ENCODE assay signal across 7 mouse cellular contexts in the genomic region with DNA sequence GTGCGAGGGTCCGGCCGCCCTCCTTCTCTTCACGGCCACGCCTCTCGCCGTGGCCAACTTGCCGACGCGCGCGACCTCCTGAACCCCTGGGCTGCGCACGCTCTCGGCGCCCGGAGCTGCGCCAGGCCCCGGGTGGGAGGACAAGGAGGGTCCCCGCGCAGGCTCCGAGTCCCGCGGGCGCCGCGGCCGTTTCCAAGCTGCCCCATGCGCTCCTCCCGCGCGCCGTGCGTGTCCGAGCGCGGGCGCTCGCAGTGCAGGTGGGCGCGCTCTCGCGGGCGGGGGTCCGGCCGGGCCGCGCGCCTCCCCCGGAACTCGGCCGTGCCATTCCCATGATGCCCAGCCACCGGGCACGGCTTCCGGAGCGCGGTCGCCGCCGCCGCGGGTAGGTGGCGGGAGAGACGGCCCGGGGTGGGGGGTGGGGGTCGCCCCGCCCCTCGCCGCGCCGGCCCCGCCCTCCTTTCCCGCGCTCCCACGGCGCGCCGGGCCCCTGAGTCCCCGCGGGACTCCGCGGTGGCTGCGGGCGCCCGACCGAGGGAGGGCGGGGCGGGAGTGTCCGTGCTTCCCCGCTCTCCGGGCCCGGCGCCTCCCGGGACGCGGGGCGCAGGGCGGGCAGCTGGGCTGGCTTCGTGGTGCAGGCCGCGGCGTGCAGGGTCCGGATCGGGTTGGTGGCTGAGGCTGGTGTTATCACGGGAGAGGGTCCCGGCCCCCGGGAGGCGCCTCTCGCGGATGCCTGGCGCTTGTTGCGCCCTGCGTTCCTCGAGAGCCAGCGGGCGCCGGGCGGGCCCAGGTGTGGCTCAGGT. TPM values are rescaled to one million over a fixed set of nuclear protein-coding genes. Genes with fewer than 3 reads are reported as not detected.
A peak's percentile ranks its signal among the peaks of the same experiment; 100 is the strongest.
DNase-seq lines count a peak whose midpoint lies in the region; ATAC-seq lines count a peak whose summit lies in the region.

A gene (plus strand): TSS at position 286 of the 800 bp plus-strand sequence.

- H3K36me3 ChIP-seq in forebrain, embryonic 11.5 days (ENCODE audit: control insufficient read depth, insufficient read depth, low read length), result no peaks in the 10 kb centered on the region
- peaks cover 24% of the 10 kb centered on the region for H3K36me3 ChIP-seq in hindbrain, embryonic 13.5 days
- peaks cover 23% of the 10 kb centered on the region for H3K36me3 ChIP-seq in midbrain, embryonic 10.5 days
- H3K36me3 ChIP-seq in stomach, embryonic 15.5 days, result peaks cover 5% of the 10 kb centered on the region; the same call in 1 of the 2 replicates

- H3K27me3 ChIP-seq in forebrain, embryonic 11.5 days (ENCODE audit: control insufficient read depth, insufficient read depth, low read length), result no peaks in the 10 kb centered on the region; the same call in 1 of the 2 replicates
- no peaks in the 10 kb centered on the region for H3K27me3 ChIP-seq in hindbrain, embryonic 13.5 days
- peaks cover 32% of the 10 kb centered on the region for H3K27me3 ChIP-seq in midbrain, embryonic 10.5 days (ENCODE audit: low read depth, poor library complexity, severe bottlenecking)
- no peaks in the 10 kb centered on the region for H3K27me3 ChIP-seq in stomach, embryonic 15.5 days (replicated peaks)

- peak within 1 kb of the TSS; percentile 70 for H3K4me3 ChIP-seq in forebrain, embryonic 11.5 days (ENCODE audit: low read depth, low read length)
- H3K4me3 ChIP-seq in hindbrain, embryonic 13.5 days, result peak within 1 kb of the TSS; percentile 77
- H3K4me3 ChIP-seq in midbrain, embryonic 10.5 days, result peak within 1 kb of the TSS; percentile 82
- peak within 1 kb of the TSS; percentile 80 for H3K4me3 ChIP-seq in stomach, embryonic 15.5 days (replicated peaks)

- peak within 1 kb of the TSS; percentile 86 for H3K9ac ChIP-seq in forebrain, embryonic 11.5 days (ENCODE audit: low read length)
- H3K9ac ChIP-seq in hindbrain, embryonic 13.5 days, result peak within 1 kb of the TSS; percentile 91
- peak within 1 kb of the TSS; percentile 69 for H3K9ac ChIP-seq in stomach, embryonic 15.5 days

- ATAC-seq in forebrain, embryonic 11.5 days (replicated peaks; ENCODE audit: low FRiP score), result peak; percentile 65
- peak; percentile 74 for ATAC-seq in hindbrain, embryonic 13.5 days (ENCODE audit: low FRiP score)
- peak; percentile 54; the same call in 1 of the 2 replicates for ATAC-seq in stomach, embryonic 15.5 days (ENCODE audit: insufficient read depth, low FRiP score, low read depth)

- peaks cover 5% of the 10 kb centered on the region; the same call in 1 of the 2 replicates for H3K4me1 ChIP-seq in forebrain, embryonic 11.5 days (replicated peaks; ENCODE audit: control insufficient read depth, insufficient read depth, low read length)
- H3K4me1 ChIP-seq in hindbrain, embryonic 13.5 days (replicated peaks), result peaks cover 21% of the 10 kb centered on the region
- peaks cover 24% of the 10 kb centered on the region for H3K4me1 ChIP-seq in midbrain, embryonic 10.5 days
- H3K4me1 ChIP-seq in stomach, embryonic 15.5 days, result 0 out of 2 replicates have a peak, but pooled peaks cover 14% of the 10 kb centered on the region

- DNase-seq in ZHBTc4 (ENCODE audit: low read depth, low spot score), result peak; percentile 49
- DNase-seq in brain, adult 2 months (ENCODE audit: low read depth, low spot score), result peak; percentile 70
- peak; percentile 75 for DNase-seq in forebrain, embryonic 11.5 days (ENCODE audit: low spot score)
- DNase-seq in left cerebral cortex, adult 8-10 months (ENCODE audit: low spot score in 2 of 2), result peak; percentile 21 to 39
- peak; percentile 44 for DNase-seq in midbrain, embryonic 10.5 days (ENCODE audit: low spot score)

- H3K9me3 ChIP-seq in forebrain, embryonic 11.5 days (ENCODE audit: control insufficient read depth, low read length), result no peaks in the 10 kb centered on the region
- no peaks in the 10 kb centered on the region for H3K9me3 ChIP-seq in hindbrain, embryonic 13.5 days
- H3K9me3 ChIP-seq in midbrain, embryonic 10.5 days (replicated peaks), result no peaks in the 10 kb centered on the region
- H3K9me3 ChIP-seq in stomach, embryonic 15.5 days, result no peaks in the 10 kb centered on the region

- H3K4me2 ChIP-seq in forebrain, embryonic 11.5 days (ENCODE audit: low read depth, low read length, severe bottlenecking), result peak within 1 kb of the TSS; percentile 96
- peak within 1 kb of the TSS; percentile 86 for H3K4me2 ChIP-seq in hindbrain, embryonic 13.5 days
- H3K4me2 ChIP-seq in stomach, embryonic 15.5 days, result peak within 1 kb of the TSS; percentile 96

- WGBS in forebrain, embryonic 11.5 days, result under 1% methylated on average over 60 of the region's 118 CpGs
- under 1% methylated on average over 91 of the region's 118 CpGs for WGBS in hindbrain, embryonic 13.5 days
- under 1% methylated on average over 102 of the region's 118 CpGs for WGBS in midbrain, embryonic 10.5 days
- WGBS in stomach, embryonic 15.5 days, result under 1% methylated on average over 112 of the region's 118 CpGs

- no peak within 1 kb of the TSS for H3K27ac ChIP-seq in forebrain, embryonic 11.5 days (ENCODE audit: low read depth, low read length)
- H3K27ac ChIP-seq in hindbrain, embryonic 13.5 days, result peak within 1 kb of the TSS; percentile 89
- H3K27ac ChIP-seq in midbrain, embryonic 10.5 days (replicated peaks), result peak within 1 kb of the TSS; percentile 89
- H3K27ac ChIP-seq in stomach, embryonic 15.5 days, result peak within 1 kb of the TSS; percentile 66

RNA-seq across cellular contexts. Expression of the gene that starts here (rescaled TPM):
- polyA plus RNA-seq in forebrain, embryonic 11.5 days (2014; fragmentation: Nextera tagmentation; extraction: Ambion mirVana), result 7.4 and 7.8 TPM in 2 replicates
- 11.3 and 14.0 TPM in 2 replicates for polyA plus RNA-seq in hindbrain, embryonic 13.5 days (2015; fragmentation: Nextera tagmentation; extraction: Ambion mirVana)
- total RNA-seq in left cerebral cortex, adult 8-10 months (2022), result 10 to 100 TPM; 23.4 to 29.3 (median 26.5) TPM
- 4.9 and 5.5 TPM in 2 replicates for polyA plus RNA-seq in midbrain, embryonic 10.5 days (2016; fragmentation: Nextera tagmentation; extraction: Ambion mirVana)
- 4.4 TPM in 2 replicates for polyA plus RNA-seq in stomach, embryonic 15.5 days (2015; fragmentation: Nextera tagmentation; extraction: Ambion mirVana)
